Mouse (Mus musculus) hindbrain, embryonic 14.5 days (tissue): ENCODE results near the gene Astn2. TPM values are rescaled to one million over a fixed set of nuclear protein-coding genes. Genes with fewer than 3 reads are reported as not detected.

Experiments
- ATAC-seq: fragments of 200-750 bp; cut with Nextera tagmentation; 2 replicates; pipeline ENCODE4 v1.8.0; 2017; ENCODE audit warnings: moderate number of reproducible peaks, mild to moderate bottlenecking, moderate TSS enrichment, moderate library complexity; ENCODE audit not compliant: low FRiP score
- DNase-seq: peaks from one replicate; pipeline ENCODE4 v3.0.0-alpha.2; 2015; ENCODE audit warnings: low spot score
- H3K27ac ChIP-seq: fragments of 300-500 bp; sonication (generic); 2 replicates; pipeline ENCODE4 v1.5.1; 2014; ENCODE audit warnings: mild to moderate bottlenecking, moderate library complexity
- H3K27me3 ChIP-seq: fragments of 300-500 bp; sonication (generic); 2 replicates; pipeline ENCODE4 v1.6.1; 2014; ENCODE audit warnings: mild to moderate bottlenecking, low read length, mixed read lengths; ENCODE audit not compliant: control insufficient read depth, insufficient read depth
- H3K36me3 ChIP-seq: fragments of 300-500 bp; sonication (generic); replicated peaks from 2 replicates; pipeline ENCODE4 v1.6.1; 2014; ENCODE audit not compliant: control insufficient read depth, insufficient read depth
- H3K4me1 ChIP-seq: fragments of 300-500 bp; sonication (generic); replicated peaks from 2 replicates; pipeline ENCODE4 v1.6.1; 2014; ENCODE audit warnings: antibody characterized with exemption, low read length, mixed read lengths; ENCODE audit not compliant: control insufficient read depth, insufficient read depth
- H3K4me2 ChIP-seq: fragments of 300-500 bp; sonication (generic); replicated peaks from 2 replicates; pipeline ENCODE4 v1.6.1; 2014; ENCODE audit warnings: mild to moderate bottlenecking, moderate library complexity
- H3K4me3 ChIP-seq: fragments of 300-500 bp; sonication (generic); replicated peaks from 2 replicates; pipeline ENCODE4 v1.5.1; 2014; ENCODE audit warnings: mild to moderate bottlenecking, low read length
- H3K9ac ChIP-seq: fragments of 300-500 bp; sonication (generic); 2 replicates; pipeline ENCODE4 v1.6.1; 2014
- H3K9me3 ChIP-seq: fragments of 300-500 bp; sonication (generic); 2 replicates; pipeline ENCODE4 v1.6.1; 2016; ENCODE audit warnings: low read length; ENCODE audit not compliant: control insufficient read depth
- WGBS: fragments of 180-500 bp; shearing (Covaris S2); extraction: QIAGEN DNeasy Blood & Tissue Kit; methylation state at CpG from one replicate; pipeline ENCODE4 v1.1.7; 2014; 5-methylcytosine and 5-hydroxymethylcytosine counted together
- polyA plus RNA-seq: library from polyadenylated mRNA; unstranded; fragments of >200 nt; fragmentation: Nextera tagmentation; extraction: Ambion mirVana; gene quantifications from 2 replicates; pipeline ENCODE4 v1.2.1, GENCODE M21; 2014

The Astn2 gene
- polyA plus RNA-seq, 1 experiment from 2014 or later, result 4.4 TPM

DNA sequence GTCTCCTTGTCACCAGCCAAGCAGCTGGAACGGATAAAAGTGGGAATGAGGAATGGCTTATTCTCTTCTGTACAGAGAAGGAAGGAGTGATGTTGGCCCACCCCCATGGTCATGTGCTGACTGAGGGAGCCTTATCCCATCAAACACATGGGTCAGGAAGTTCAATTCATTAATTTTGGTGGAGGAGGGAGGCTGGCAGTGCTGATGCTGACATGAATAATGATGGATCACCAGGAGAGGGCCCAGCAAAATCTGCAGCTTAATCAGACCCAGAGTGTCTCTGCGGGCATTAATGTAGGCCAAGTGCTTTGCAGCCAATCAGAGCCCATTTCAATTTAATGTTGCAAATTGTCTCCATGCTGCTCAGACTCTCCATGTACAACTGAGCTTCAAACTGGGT, 172.1 kb downstream of the Astn2 start:
- Histone ChIP-seq H3K4me1 (peaks cover 8% of the 10 kb centered on the region), H3K9ac (no peak overlapping the region), H3K4me3 (no peak overlapping the region), H3K36me3 (no peaks in the 10 kb centered on the region), H3K9me3 (no peaks in the 10 kb centered on the region), H3K27me3 (no peaks in the 10 kb centered on the region), H3K27ac (peak overlapping the region; percentile 57; the same call in 1 of the 2 replicates), H3K4me2 (no peak overlapping the region)
- DNase-seq (no peak), ATAC-seq (peak; percentile 62)
- WGBS, result 44% methylated on average over 2 of the region's 2 CpGs

DNA sequence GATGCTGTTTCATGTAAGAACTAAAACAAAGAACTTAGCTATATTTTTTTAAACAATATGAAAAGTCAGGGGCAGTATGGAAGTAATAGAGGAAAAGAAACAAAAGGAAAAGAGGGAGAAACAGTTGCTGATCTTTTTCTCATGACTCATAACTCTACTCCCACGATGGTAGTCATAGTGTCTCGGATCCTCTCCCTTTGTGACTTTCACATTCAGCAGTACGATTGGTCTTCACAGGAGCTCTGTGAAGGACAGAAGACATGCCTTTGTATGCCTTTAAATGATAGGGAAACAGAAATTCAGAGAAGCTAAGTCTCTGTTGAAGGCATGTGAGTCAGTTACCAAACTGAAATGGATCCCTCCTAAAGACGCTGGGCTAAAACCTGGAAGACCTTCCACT, 173.7 kb downstream of the Astn2 start:
- Histone ChIP-seq H3K4me1 (peaks cover 8% of the 10 kb centered on the region), H3K4me2 (no peak overlapping the region), H3K9me3 (no peaks in the 10 kb centered on the region), H3K27ac (peak overlapping the region; percentile 9; the same call in 1 of the 2 replicates), H3K27me3 (no peaks in the 10 kb centered on the region), H3K9ac (no peak overlapping the region), H3K4me3 (no peak overlapping the region), H3K36me3 (no peaks in the 10 kb centered on the region)
- ATAC-seq, result no peak
- WGBS, result 89% methylated on average over 4 of the region's 4 CpGs
- DNase-seq, result no peak

DNA sequence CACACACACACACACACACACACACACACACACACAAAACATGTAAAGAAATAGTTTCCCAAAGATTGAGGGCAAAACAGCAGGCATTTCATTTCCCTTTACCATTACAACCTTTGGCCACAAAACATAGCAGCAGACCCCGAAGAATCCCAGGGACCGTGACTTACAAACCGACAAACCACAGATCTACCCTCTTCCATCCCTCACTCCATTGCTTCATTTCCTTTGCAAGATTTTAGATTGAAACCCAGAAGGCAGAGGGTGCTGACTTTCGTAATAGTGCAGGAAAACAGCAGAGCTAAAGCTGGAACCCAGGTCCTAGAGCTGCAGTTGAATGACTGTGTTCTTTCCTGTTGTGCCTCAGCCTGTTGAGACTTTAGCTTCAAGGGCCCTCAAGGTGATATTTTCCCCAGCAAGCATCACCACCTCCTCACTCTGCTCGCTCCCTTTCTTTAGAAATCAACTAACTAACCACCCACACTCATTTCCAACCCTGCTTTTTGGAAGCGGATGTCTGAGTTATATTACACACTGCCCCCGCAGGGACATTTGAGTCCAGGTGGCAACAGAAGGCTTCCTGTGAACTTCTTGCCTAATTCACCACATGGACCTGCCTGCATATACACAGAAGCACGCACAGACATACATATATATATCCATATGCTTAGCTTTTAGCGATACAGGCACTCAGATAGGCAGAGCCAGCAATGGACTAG, 181.7 kb downstream of the Astn2 start:
- Histone ChIP-seq H3K4me1 (no peaks in the 10 kb centered on the region), H3K4me3 (no peak overlapping the region), H3K9ac (no peak overlapping the region), H3K36me3 (no peaks in the 10 kb centered on the region), H3K9me3 (no peaks in the 10 kb centered on the region), H3K27ac (no peak overlapping the region), H3K4me2 (no peak overlapping the region), H3K27me3 (no peaks in the 10 kb centered on the region)
- DNase-seq, result no peak
- ATAC-seq, result no peak
- WGBS, result 91% methylated on average over 9 of the region's 9 CpGs

DNA sequence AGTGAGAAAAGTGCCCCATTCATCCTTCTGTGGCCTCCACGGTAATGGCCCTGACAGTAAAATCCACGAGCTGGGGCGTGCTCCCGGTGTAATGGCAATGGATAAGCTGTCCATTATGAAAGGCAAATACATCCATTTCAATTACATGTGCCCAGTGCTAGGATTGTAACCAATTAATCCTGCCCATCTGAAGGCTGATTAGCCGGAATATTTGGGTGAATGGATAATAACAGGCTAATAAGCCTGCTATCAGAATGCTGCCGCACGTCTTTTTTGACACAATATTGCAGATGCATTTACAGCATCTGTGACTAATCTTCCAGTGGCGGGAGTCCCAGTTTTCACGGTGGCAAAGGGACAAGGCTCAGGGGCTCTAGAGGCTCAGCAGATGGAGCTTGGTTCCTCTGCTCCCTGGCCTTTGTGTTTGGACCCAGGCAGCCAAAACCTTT, 189.2 kb downstream of the Astn2 start:
- Histone ChIP-seq H3K4me2 (no peak overlapping the region), H3K9ac (0 out of 2 replicates have a peak overlapping the region, but pooled peaks have one; percentile 18), H3K27ac (peak overlapping the region; percentile 2; the same call in 1 of the 2 replicates), H3K9me3 (no peaks in the 10 kb centered on the region), H3K4me1 (peaks cover 7% of the 10 kb centered on the region; the same call in 1 of the 2 replicates), H3K27me3 (no peaks in the 10 kb centered on the region), H3K4me3 (no peak overlapping the region), H3K36me3 (no peaks in the 10 kb centered on the region)
- 34% methylated on average over 9 of the region's 9 CpGs for WGBS
- ATAC-seq (peak; percentile 71; the same call in 1 of the 2 replicates), DNase-seq (peak; percentile 53)

DNA sequence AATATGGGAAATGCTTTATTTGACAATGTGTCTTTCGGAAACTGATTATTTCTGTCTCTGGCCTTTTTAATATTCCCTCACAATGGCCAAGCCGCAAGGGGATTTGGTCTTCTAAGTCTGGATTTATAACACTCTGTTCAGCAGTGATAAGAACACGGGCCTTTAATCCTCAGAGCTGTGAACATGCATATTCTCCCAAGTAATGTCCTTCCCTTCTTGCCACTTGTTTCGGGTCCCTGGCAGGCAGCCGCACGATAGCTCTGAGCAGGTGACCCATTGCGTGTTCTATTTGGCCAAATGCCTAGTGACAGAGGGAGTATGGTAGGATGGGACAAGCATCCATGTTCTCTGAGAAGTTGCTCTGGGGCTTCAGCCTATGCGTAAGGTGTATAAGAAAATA, 214.8 kb downstream of the Astn2 start:
- Histone ChIP-seq H3K9me3 (peaks cover 7% of the 10 kb centered on the region), H3K4me3 (no peak overlapping the region), H3K27me3 (no peaks in the 10 kb centered on the region), H3K27ac (no peak overlapping the region), H3K4me1 (no peaks in the 10 kb centered on the region), H3K9ac (no peak overlapping the region), H3K4me2 (no peak overlapping the region), H3K36me3 (no peaks in the 10 kb centered on the region)
- WGBS, result 90% methylated on average over 8 of the region's 8 CpGs
- ATAC-seq, result no peak
- DNase-seq, result no peak

DNA sequence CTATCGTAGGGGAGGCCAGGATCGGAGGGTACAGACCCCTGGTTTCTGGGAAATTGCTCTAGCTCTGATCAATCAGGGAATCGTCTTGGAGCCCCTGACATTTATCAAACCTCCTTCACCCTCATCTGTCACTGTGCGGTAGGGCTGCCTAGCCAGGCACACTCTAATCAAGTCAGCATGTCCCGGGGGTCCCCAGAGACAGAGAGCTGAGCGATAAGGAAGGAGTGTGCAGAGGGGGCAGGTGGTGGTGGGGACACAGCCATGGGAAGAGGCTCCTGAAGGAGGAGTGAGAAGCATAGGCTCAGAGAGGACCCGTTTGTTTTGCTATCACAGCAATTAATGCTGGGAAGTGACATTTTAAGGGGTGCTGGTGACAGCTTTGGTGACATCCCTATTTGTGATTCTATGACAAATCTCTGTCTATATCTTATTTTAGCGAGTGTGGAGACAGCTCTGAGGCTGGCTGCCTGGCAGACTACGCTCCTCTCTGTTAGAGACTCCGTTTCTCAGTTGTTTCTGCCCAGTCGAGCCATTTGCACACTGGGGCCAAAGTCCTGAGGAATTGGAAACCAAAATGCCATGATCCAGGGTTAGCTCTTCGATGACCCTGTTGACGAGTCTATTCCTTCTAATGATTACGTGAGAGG, 228.4 kb downstream of the Astn2 start:
- H3K9me3 ChIP-seq, result no peaks in the 10 kb centered on the region
- no peak overlapping the region for H3K4me2 ChIP-seq
- no peaks in the 10 kb centered on the region for H3K36me3 ChIP-seq
- DNase-seq, result no peak
- H3K9ac ChIP-seq, result no peak overlapping the region
- H3K4me1 ChIP-seq, result no peaks in the 10 kb centered on the region; the same call in 1 of the 2 replicates
- no peak overlapping the region for H3K4me3 ChIP-seq
- 52% methylated on average over 14 of the region's 14 CpGs for WGBS
- H3K27ac ChIP-seq, result no peak overlapping the region
- H3K27me3 ChIP-seq, result no peaks in the 10 kb centered on the region
- peak; percentile 65 for ATAC-seq

DNA sequence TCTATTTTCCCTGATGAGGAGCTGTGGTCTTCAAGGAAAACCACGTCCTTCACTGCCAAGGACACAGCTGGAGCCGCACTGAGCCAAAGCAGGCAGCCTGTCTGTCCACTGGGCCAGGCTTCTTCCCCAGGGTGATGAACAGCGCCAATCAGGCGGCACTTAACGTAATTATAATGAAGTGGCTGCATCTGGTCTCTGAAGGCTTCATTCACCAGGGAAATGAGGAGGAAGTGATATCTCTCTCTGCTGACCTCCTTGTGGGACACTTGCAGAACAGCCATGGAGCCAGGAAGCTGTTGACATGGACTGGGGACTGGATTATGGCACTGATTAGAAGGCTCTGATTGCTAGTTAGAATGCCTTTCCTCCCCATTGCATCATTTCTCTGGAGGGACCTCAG, 232.8 kb downstream of the Astn2 start:
- no peaks in the 10 kb centered on the region for H3K36me3 ChIP-seq
- H3K27me3 ChIP-seq, result no peaks in the 10 kb centered on the region
- H3K4me3 ChIP-seq, result no peak overlapping the region
- no peak overlapping the region for H3K9ac ChIP-seq
- 49% methylated on average over 5 of the region's 5 CpGs for WGBS
- no peak overlapping the region for H3K27ac ChIP-seq
- H3K4me1 ChIP-seq, result peaks cover 5% of the 10 kb centered on the region
- no peaks in the 10 kb centered on the region for H3K9me3 ChIP-seq
- ATAC-seq (no peak), DNase-seq (no peak)
- no peak overlapping the region for H3K4me2 ChIP-seq

DNA sequence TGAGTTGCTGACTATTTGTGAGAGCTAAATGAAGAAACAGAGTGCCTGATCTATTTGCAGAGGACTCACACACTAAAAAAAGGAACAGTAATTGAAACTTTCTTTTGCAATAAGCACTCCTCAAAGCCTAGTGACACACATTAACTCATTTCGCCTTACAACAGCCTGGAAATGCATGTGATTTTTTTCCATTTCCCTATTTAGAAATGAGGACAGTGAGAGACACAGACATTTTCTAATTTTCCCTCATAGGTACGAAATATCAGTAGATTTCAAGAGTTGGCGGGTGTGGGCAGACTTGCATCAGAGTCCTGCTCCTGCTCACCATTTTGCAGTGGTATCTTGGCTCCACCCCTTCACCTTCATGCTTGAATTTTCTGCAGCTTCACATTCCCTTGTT, 233.6 kb downstream of the Astn2 start:
- Histone ChIP-seq H3K4me2 (no peak overlapping the region), H3K27ac (no peak overlapping the region), H3K27me3 (no peaks in the 10 kb centered on the region), H3K4me3 (no peak overlapping the region), H3K4me1 (peaks cover 5% of the 10 kb centered on the region), H3K9ac (no peak overlapping the region), H3K36me3 (no peaks in the 10 kb centered on the region), H3K9me3 (no peaks in the 10 kb centered on the region)
- ATAC-seq (no peak), DNase-seq (no peak)
- 94% methylated on average over 3 of the region's 3 CpGs for WGBS

DNA sequence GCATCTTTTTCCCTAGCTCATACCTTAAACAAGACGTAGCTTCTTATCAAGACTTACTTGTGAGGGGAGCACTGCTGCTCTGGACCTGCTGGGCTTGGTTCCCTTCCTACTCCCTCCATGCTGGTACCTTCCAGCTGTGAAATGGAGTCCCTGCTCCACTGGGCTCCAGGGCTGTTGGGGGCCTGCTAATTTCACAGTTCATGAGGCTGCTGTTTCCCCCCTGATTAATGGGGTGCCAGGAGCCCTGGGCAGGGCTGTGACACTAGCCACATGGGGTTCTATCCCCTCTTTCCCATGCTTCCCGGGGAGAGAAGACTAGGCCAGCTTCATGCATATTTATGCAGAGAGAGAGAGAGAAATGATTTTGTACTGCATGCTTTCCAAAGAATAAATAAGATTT, 234.9 kb downstream of the Astn2 start:
- Histone ChIP-seq H3K4me1 (peaks cover 5% of the 10 kb centered on the region; the same call in 1 of the 2 replicates), H3K36me3 (no peaks in the 10 kb centered on the region), H3K9ac (no peak overlapping the region), H3K4me3 (no peak overlapping the region), H3K4me2 (no peak overlapping the region), H3K9me3 (no peaks in the 10 kb centered on the region), H3K27ac (no peak overlapping the region), H3K27me3 (no peaks in the 10 kb centered on the region)
- 24% methylated on average over 2 of the region's 2 CpGs for WGBS
- peak; percentile 28; the same call in 1 of the 2 replicates for ATAC-seq
- DNase-seq, result no peak
